Mouse (Mus musculus): ENCODE measurements around the gene Elk4. TPM values are rescaled to one million over a fixed set of nuclear protein-coding genes. Genes with fewer than 3 reads are reported as not detected.

Elk4 gene
- total and polyA plus RNA-seq, 3 experiments = 16.8 to 18.9 (median 17.4) TPM

GRCm38 (mm10) chr1:131982907-131983306, 24.5 kb upstream of the Elk4 start:
- H3K4me1 ChIP-seq (ENCODE audit: control insufficient read depth in 1 of 2, insufficient read depth in 2 of 2) = peaks cover 2 to 8% of the 10 kb centered on the region in 2 experiments; a peak in 2 of 4 replicates
- H3K79me2 ChIP-seq (replicated peaks; ENCODE audit: control insufficient read depth, extremely low read depth, insufficient read depth, poor library complexity, severe bottlenecking) = no peaks in the 10 kb centered on the region
- in situ Hi-C loops (cut with MboI; ENCODE audit: low pct_ligation_motif_present, low pct_unique_long_range_greater_than_20kb, low sequenced_read_pairs) = no loop called here
- H3K4me2 ChIP-seq (ENCODE audit: insufficient read depth, low read depth, poor library complexity, severe bottlenecking) = no peak overlapping the region
- H3K27ac ChIP-seq (ENCODE audit: insufficient read depth, low read depth) = no peak overlapping the region
- peak; percentile 90 for TF ChIP-seq ZC3H11A (IDR thresholded peaks at IDR 0.05; ENCODE audit: low read depth, low read length)
- TF ChIP-seq MAX (IDR thresholded peaks at IDR 0.05; ENCODE audit: low read length) = no peak
- TF ChIP-seq EP300 (IDR thresholded peaks at IDR 0.05; ENCODE audit: low read length) = no peak
- no peak for TF ChIP-seq POLR2A (IDR thresholded peaks at IDR 0.05; ENCODE audit: low read depth, low read length)
- TF ChIP-seq SMC3 (IDR thresholded peaks at IDR 0.05; ENCODE audit: low read depth, low read length) = peak; percentile 99
- TF ChIP-seq MAZ (IDR thresholded peaks at IDR 0.05; ENCODE audit: low read depth, low read length) = no peak
- no peak for TF ChIP-seq NRF1 (IDR thresholded peaks at IDR 0.05; ENCODE audit: low read depth, low read length)
- TF ChIP-seq CHD2 (IDR thresholded peaks at IDR 0.05; ENCODE audit: low read length) = no peak
- no peak for TF ChIP-seq E2F4 (IDR thresholded peaks at IDR 0.05; ENCODE audit: insufficient replicate concordance, low read depth, low read length)
- TF ChIP-seq CTCF (conservative IDR thresholded peaks at IDR 0.05 in 1 of 2, IDR thresholded peaks at IDR 0.05 in 1 of 2; ENCODE audit: low read depth in 2 of 2, low read length in 2 of 2) = peak; percentile 96 to 99
- peak; percentile 96 for TF ChIP-seq RAD21 (IDR thresholded peaks at IDR 0.05; ENCODE audit: low read depth, low read length)
- TF ChIP-seq ETS1 (conservative IDR thresholded peaks at IDR 0.05; ENCODE audit: low read depth, low read length) = no peak
- TF ChIP-seq USF2 (conservative IDR thresholded peaks at IDR 0.05; ENCODE audit: low read depth, low read length) = no peak
- no peak for TF ChIP-seq KAT2A (IDR thresholded peaks at IDR 0.05; ENCODE audit: insufficient replicate concordance, low read length)
- TF ChIP-seq ELF1 (IDR thresholded peaks at IDR 0.05; ENCODE audit: low read depth, low read length) = peak; percentile 74
- TF ChIP-seq ZNF384 (IDR thresholded peaks at IDR 0.05; ENCODE audit: low read depth, low read length) = peak; percentile 28; the same call in 1 of the 2 replicates
- TF ChIP-seq SIN3A (IDR thresholded peaks at IDR 0.05; ENCODE audit: low read length) = no peak
- no peak for TF ChIP-seq GABPA (IDR thresholded peaks at IDR 0.05; ENCODE audit: insufficient replicate concordance, low read depth, low read length)
- no peaks in the 10 kb centered on the region for H3K36me3 ChIP-seq (replicated peaks in 1 of 2; ENCODE audit: control insufficient read depth in 1 of 2, insufficient read depth in 1 of 2, low read length in 1 of 2)
- H3K9me3 ChIP-seq (replicated peaks; ENCODE audit: low read length) = no peaks in the 10 kb centered on the region
- H3K4me3 ChIP-seq (replicated peaks in 1 of 3; ENCODE audit: low read depth in 2 of 3, low read length in 2 of 3, poor library complexity in 1 of 3) = no peak overlapping the region
- H3K27me3 ChIP-seq (replicated peaks) = peaks cover 4% of the 10 kb centered on the region
- no peak overlapping the region for H3K9ac ChIP-seq (ENCODE audit: insufficient read depth, low read depth)
- dilution Hi-C loops (cut with MboI; ENCODE audit: extremely low pct_ligation_motif_present, extremely low pct_unique_long_range_greater_than_20kb, low sequenced_read_pairs) = no loop called here
- DNase-seq (ENCODE audit: extremely low read depth) = peak; percentile 77

GRCm38 (mm10) chr1:131983806-131984205, 23.6 kb upstream of the Elk4 start:
- H3K27me3 ChIP-seq (replicated peaks) = no peaks in the 10 kb centered on the region
- no peak overlapping the region for H3K4me2 ChIP-seq (ENCODE audit: insufficient read depth, low read depth, poor library complexity, severe bottlenecking)
- no peak overlapping the region for H3K27ac ChIP-seq (ENCODE audit: insufficient read depth, low read depth)
- no peaks in the 10 kb centered on the region for H3K9me3 ChIP-seq (replicated peaks; ENCODE audit: low read length)
- H3K4me1 ChIP-seq (ENCODE audit: control insufficient read depth in 1 of 2, insufficient read depth in 2 of 2) = peaks cover 2 to 8% of the 10 kb centered on the region in 2 experiments; a peak in 2 of 4 replicates
- H3K36me3 ChIP-seq (replicated peaks in 1 of 2; ENCODE audit: control insufficient read depth in 1 of 2, insufficient read depth in 1 of 2, low read length in 1 of 2) = no peaks in the 10 kb centered on the region
- no peak overlapping the region for H3K9ac ChIP-seq (ENCODE audit: insufficient read depth, low read depth)
- in situ Hi-C loops (cut with MboI; ENCODE audit: low pct_ligation_motif_present, low pct_unique_long_range_greater_than_20kb, low sequenced_read_pairs) = no loop called here
- TF ChIP-seq RAD21 (IDR thresholded peaks at IDR 0.05; ENCODE audit: low read depth, low read length) (no peak), ZC3H11A (IDR thresholded peaks at IDR 0.05; ENCODE audit: low read depth, low read length) (no peak), ZMIZ1 (IDR thresholded peaks at IDR 0.05; ENCODE audit: low read depth, low read length) (no peak), MYC (IDR thresholded peaks at IDR 0.05; ENCODE audit: low read depth, low read length) (no peak), PAX5 (IDR thresholded peaks at IDR 0.05; ENCODE audit: low read length) (no peak), MEF2A (IDR thresholded peaks at IDR 0.05; ENCODE audit: borderline replicate concordance, low read depth, low read length) (no peak), ELF1 (IDR thresholded peaks at IDR 0.05; ENCODE audit: low read depth, low read length) (no peak), KAT2A (IDR thresholded peaks at IDR 0.05; ENCODE audit: insufficient replicate concordance, low read length) (no peak), JUND (conservative IDR thresholded peaks at IDR 0.05; ENCODE audit: low read depth, low read length) (no peak), POLR2AphosphoS2 (IDR thresholded peaks at IDR 0.05; ENCODE audit: low read depth, low read length) (no peak), EP300 (IDR thresholded peaks at IDR 0.05; ENCODE audit: low read length) (no peak), TBP (conservative IDR thresholded peaks at IDR 0.05; ENCODE audit: low read depth, low read length) (no peak), ETS1 (conservative IDR thresholded peaks at IDR 0.05; ENCODE audit: low read depth, low read length) (no peak)
- no peaks in the 10 kb centered on the region for H3K79me2 ChIP-seq (replicated peaks; ENCODE audit: control insufficient read depth, extremely low read depth, insufficient read depth, poor library complexity, severe bottlenecking)
- no peak overlapping the region for H3K4me3 ChIP-seq (replicated peaks in 1 of 3; ENCODE audit: low read depth in 2 of 3, low read length in 2 of 3, poor library complexity in 1 of 3)
- no peak for DNase-seq (ENCODE audit: extremely low read depth)
- dilution Hi-C loops (cut with MboI; ENCODE audit: extremely low pct_ligation_motif_present, extremely low pct_unique_long_range_greater_than_20kb, low sequenced_read_pairs) = no loop called here
